Mouse (Mus musculus) brain, embryonic 14.5 days (tissue): ENCODE results near the gene Prdm16.

Experiments
- CTCF ChIP-seq: fragments of 200-500 bp; IDR thresholded peaks from 2 replicates; pipeline ENCODE4 v1.5.1; 2012; ENCODE audit warnings: inconsistent platforms, mild to moderate bottlenecking, moderate library complexity, borderline replicate concordance; ENCODE audit not compliant: insufficient read depth, insufficient read length; ENCODE audit errors: extremely low read depth
- POLR2A ChIP-seq: fragments of 200-500 bp; IDR thresholded peaks from 2 replicates; pipeline ENCODE4 v1.6.1; 2012; ENCODE audit warnings: mild to moderate bottlenecking, inconsistent platforms, borderline replicate concordance; ENCODE audit not compliant: poor library complexity, insufficient read depth, insufficient read length, severe bottlenecking; ENCODE audit errors: extremely low read depth

DNA sequence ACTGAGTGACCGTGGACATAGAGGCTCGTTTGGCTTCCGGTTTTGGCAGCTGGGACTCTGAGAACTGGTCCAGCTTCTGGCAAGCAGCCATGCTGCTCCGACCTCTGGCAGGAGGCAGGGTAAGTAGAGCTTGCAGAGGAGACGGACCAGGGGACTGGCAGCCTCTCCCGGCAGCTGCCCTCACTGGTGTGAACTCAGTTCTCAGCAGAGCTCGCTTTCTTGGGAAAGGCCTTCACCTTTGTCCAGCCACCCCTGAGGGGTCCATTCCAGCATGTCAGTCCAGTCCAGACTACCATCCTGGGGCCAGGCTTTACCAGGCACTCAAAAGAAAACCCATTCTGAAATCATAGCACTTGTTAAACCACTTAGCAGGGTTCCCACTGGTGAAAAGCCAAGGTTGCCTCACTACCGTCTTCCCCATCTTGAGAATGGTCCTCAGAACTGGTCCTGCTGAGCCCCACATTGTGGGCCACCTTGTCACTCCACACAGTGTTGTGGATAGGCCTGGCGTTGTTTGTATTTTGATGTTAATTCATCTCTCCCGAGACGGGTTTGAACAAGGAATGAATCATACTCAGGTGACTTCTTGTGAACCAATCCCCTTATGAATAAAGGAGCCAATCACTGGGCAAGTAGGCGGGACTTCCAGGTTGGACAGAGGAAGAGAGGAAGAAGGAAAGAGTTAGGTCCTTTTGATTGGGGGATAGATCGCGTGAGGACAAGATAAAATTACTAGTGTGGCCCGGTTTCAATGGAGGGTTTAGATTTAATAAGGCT is 18.6 kb upstream of the Prdm16 start:
- no peak for TF ChIP-seq CTCF
- no peak for TF ChIP-seq POLR2A
